Mouse (Mus musculus) liver, embryonic 14.5 days (tissue): Measurements from ENCODE around the gene Tm2d3. TPM values are rescaled to one million over a fixed set of nuclear protein-coding genes. Genes with fewer than 3 reads are reported as not detected.

ENCODE experiments used
- ATAC-seq: fragments of 200-750 bp; cut with Nextera tagmentation; 2 replicates; pipeline ENCODE4 v1.8.0; 2017; ENCODE audit warnings: moderate number of reproducible peaks, mild to moderate bottlenecking, moderate library complexity; ENCODE audit not compliant: insufficient read depth
- DNase-seq, 3 experiments: peaks; one replicate each; pipeline ENCODE4 v3.0.0-alpha.2; 2012 to 2013; ENCODE audit warnings: low read depth in 3 of 3, low spot score in 3 of 3
- H3K27ac ChIP-seq: fragments of 300-500 bp; sonication (generic); 2 replicates; pipeline ENCODE4 v1.5.1; 2014; ENCODE audit warnings: moderate library complexity, mild to moderate bottlenecking, control low read depth, inconsistent platforms
- H3K27me3 ChIP-seq: fragments of 300-500 bp; sonication (generic); 2 replicates; pipeline ENCODE4 v1.6.1; 2014; ENCODE audit warnings: mild to moderate bottlenecking, low read length, moderate library complexity; ENCODE audit not compliant: control insufficient read depth, insufficient read depth
- H3K36me3 ChIP-seq: fragments of 300-500 bp; sonication (generic); replicated peaks from 2 replicates; pipeline ENCODE4 v1.6.1; 2014; ENCODE audit warnings: low read depth; ENCODE audit not compliant: control insufficient read depth, insufficient read depth
- H3K4me1 ChIP-seq, 2 experiments: fragments of 200-500 bp in 1 of 2; fragments of 300-500 bp in 1 of 2; sonication (generic) in 1 of 2; replicated peaks; 2 replicates each; pipeline ENCODE4 v1.6.1; 2012 to 2014; ENCODE audit warnings: antibody characterized with exemption in 1 of 2, inconsistent platforms in 1 of 2, low read length in 1 of 2; ENCODE audit not compliant: control insufficient read depth in 2 of 2, insufficient read depth in 2 of 2
- H3K4me2 ChIP-seq: fragments of 300-500 bp; sonication (generic); 2 replicates; pipeline ENCODE4 v1.6.1; 2014; ENCODE audit warnings: low read depth, mild to moderate bottlenecking, control low read depth, moderate library complexity
- H3K4me3 ChIP-seq, 2 experiments: fragments of 200-500 bp in 1 of 2; fragments of 300-500 bp in 1 of 2; sonication (generic) in 1 of 2; 2 replicates each; pipeline ENCODE4 v1.5.1; 2012 to 2014; ENCODE audit warnings: low read depth in 2 of 2, low read length in 2 of 2, mild to moderate bottlenecking in 2 of 2, control low read depth in 1 of 2, inconsistent platforms in 1 of 2, moderate library complexity in 1 of 2; ENCODE audit not compliant: insufficient read depth in 1 of 2
- H3K9ac ChIP-seq: fragments of 300-500 bp; sonication (generic); replicated peaks from 2 replicates; pipeline ENCODE4 v1.6.1; 2014; ENCODE audit warnings: mild to moderate bottlenecking, control low read depth, moderate library complexity
- H3K9me3 ChIP-seq: fragments of 300-500 bp; sonication (generic); 2 replicates; pipeline ENCODE4 v1.6.1; 2016; ENCODE audit warnings: low read length, mixed read lengths; ENCODE audit not compliant: control insufficient read depth
- CTCF ChIP-seq: IDR thresholded peaks from 2 replicates; pipeline ENCODE4 v1.5.1; 2016; ENCODE audit warnings: antibody characterized with exemption, low read depth, control low read depth
- EP300 ChIP-seq: IDR thresholded peaks from 2 replicates; pipeline ENCODE4 v1.6.1; 2016; ENCODE audit warnings: antibody characterized with exemption, low read depth
- WGBS: fragments of 180-500 bp; shearing (Covaris S2); extraction: QIAGEN DNeasy Blood & Tissue Kit; methylation state at CpG from one replicate; pipeline ENCODE4 v1.1.7; 2014; ENCODE audit not compliant: insufficient replicate concordance; 5-methylcytosine and 5-hydroxymethylcytosine counted together
- polyA plus RNA-seq, 2 experiments: library from polyadenylated mRNA; depleted of rRNA in 1 of 2; stranded (reverse) in 1 of 2; unstranded in 1 of 2; fragments of >200 nt; fragmentation: Nextera tagmentation in 1 of 2; extraction: Ambion mirVana in 1 of 2; gene quantifications; 2 replicates each; pipeline versions ENCODE4 v1.2.1 to v1.2.3; 2012 to 2014

The Tm2d3 gene
- polyA plus RNA-seq, 2 experiments = 34.3 to 34.6 TPM

- Histone ChIP-seq H3K4me2 (no peak overlapping the region), H3K4me3 (no peak overlapping the region), H3K27ac (no peak overlapping the region), H3K9me3 (no peaks in the 10 kb centered on the region), H3K27me3 (no peaks in the 10 kb centered on the region), H3K4me1 (peaks cover 0 to 6% of the 10 kb centered on the region in 2 experiments; a peak in 1 of 4 replicates), H3K36me3 (peaks cover 5% of the 10 kb centered on the region), H3K9ac (no peak overlapping the region)
- no peak for DNase-seq
- WGBS = 78% methylated on average over 7 of the region's 7 CpGs
- no peak for ATAC-seq
- TF ChIP-seq EP300 = no peak
- TF ChIP-seq CTCF = no peak
Observed at GRCm38 (mm10) chr7:65702076-65702475, 11.1 kb downstream of the Tm2d3 start.

- DNase-seq (peak; percentile 42 to 52 (median 47)), ATAC-seq (peak; percentile 37; the same call in 1 of the 2 replicates)
- WGBS = 5% methylated on average over 10 of the region's 10 CpGs
- peaks cover under 1% of the 10 kb centered on the region for H3K36me3 ChIP-seq
- peak overlapping the region; percentile 18 for H3K4me2 ChIP-seq
- no peaks in the 10 kb centered on the region for H3K27me3 ChIP-seq
- TF ChIP-seq EP300 (no peak), CTCF (peak; percentile 98)
- H3K27ac ChIP-seq = no peak overlapping the region
- no peak overlapping the region; the same call in 1 of the 2 replicates for H3K9ac ChIP-seq
- peak overlapping the region in 1 of 2 experiments; percentile 5; a peak in 2 of 4 replicates for H3K4me3 ChIP-seq
- H3K9me3 ChIP-seq = no peaks in the 10 kb centered on the region
- H3K4me1 ChIP-seq = peaks cover 0 to 6% of the 10 kb centered on the region in 2 experiments; a peak in 1 of 4 replicates
Observed at GRCm38 (mm10) chr7:65704818-65705242, 13.9 kb downstream of the Tm2d3 start.

- no peaks in the 10 kb centered on the region for H3K36me3 ChIP-seq
- ATAC-seq (no peak), DNase-seq (no peak)
- peaks cover 0 to 6% of the 10 kb centered on the region in 2 experiments; a peak in 1 of 4 replicates for H3K4me1 ChIP-seq
- WGBS = 56% methylated on average over 1 of the region's 1 CpGs
- H3K4me2 ChIP-seq = no peak overlapping the region
- H3K9ac ChIP-seq = no peak overlapping the region
- H3K4me3 ChIP-seq = no peak overlapping the region
- H3K27ac ChIP-seq = no peak overlapping the region
- H3K27me3 ChIP-seq = no peaks in the 10 kb centered on the region
- TF ChIP-seq EP300 (no peak), CTCF (no peak)
- no peaks in the 10 kb centered on the region for H3K9me3 ChIP-seq
Observed at GRCm38 (mm10) chr7:65708506-65708905, 17.5 kb downstream of the Tm2d3 start.

GRCm38 (mm10) chr7:65710301-65710700 is 19.3 kb downstream of the Tm2d3 start:
- no peaks in the 10 kb centered on the region for H3K9me3 ChIP-seq
- H3K4me1 ChIP-seq = peaks cover 0 to 2% of the 10 kb centered on the region in 2 experiments; a peak in 1 of 4 replicates
- H3K36me3 ChIP-seq = no peaks in the 10 kb centered on the region
- no peak overlapping the region for H3K27ac ChIP-seq
- no peak overlapping the region for H3K4me3 ChIP-seq
- H3K4me2 ChIP-seq = no peak overlapping the region
- H3K9ac ChIP-seq = no peak overlapping the region
- TF ChIP-seq CTCF = no peak
- no peak for TF ChIP-seq EP300
- DNase-seq (no peak), ATAC-seq (no peak)
- no peaks in the 10 kb centered on the region for H3K27me3 ChIP-seq
- WGBS = 61% methylated on average over 3 of the region's 3 CpGs

- DNase-seq = no peak
- H3K9ac ChIP-seq = no peak overlapping the region
- H3K4me3 ChIP-seq = no peak overlapping the region
- 53% methylated on average over 5 of the region's 5 CpGs for WGBS
- H3K4me2 ChIP-seq = no peak overlapping the region
- no peaks in the 10 kb centered on the region for H3K4me1 ChIP-seq
- H3K36me3 ChIP-seq = no peaks in the 10 kb centered on the region
- no peak for TF ChIP-seq CTCF
- TF ChIP-seq EP300 = no peak
- ATAC-seq = no peak
- H3K27me3 ChIP-seq = no peaks in the 10 kb centered on the region
- H3K27ac ChIP-seq = no peak overlapping the region
- no peaks in the 10 kb centered on the region for H3K9me3 ChIP-seq
Observed at GRCm38 (mm10) chr7:65713782-65714181, 22.8 kb downstream of the Tm2d3 start.
